Mouse (Mus musculus) mature B cell (primary cell): Measurements from ENCODE around the gene Tor1a.

Source experiments
- in situ Hi-C: fragments of 300-500 bp; cut with MboI; formaldehyde crosslinking; loops from 2 replicates; pipeline ENCODE4 v1.14.3; 2019

Tor1a gene

GRCm38 (mm10) chr2:30967352-30968327 lies at the start of gene Tor1a:
TSS of gene Tor1a (minus strand) at chr2:30967933.
- in situ Hi-C loops, result no loop called here

DNA sequence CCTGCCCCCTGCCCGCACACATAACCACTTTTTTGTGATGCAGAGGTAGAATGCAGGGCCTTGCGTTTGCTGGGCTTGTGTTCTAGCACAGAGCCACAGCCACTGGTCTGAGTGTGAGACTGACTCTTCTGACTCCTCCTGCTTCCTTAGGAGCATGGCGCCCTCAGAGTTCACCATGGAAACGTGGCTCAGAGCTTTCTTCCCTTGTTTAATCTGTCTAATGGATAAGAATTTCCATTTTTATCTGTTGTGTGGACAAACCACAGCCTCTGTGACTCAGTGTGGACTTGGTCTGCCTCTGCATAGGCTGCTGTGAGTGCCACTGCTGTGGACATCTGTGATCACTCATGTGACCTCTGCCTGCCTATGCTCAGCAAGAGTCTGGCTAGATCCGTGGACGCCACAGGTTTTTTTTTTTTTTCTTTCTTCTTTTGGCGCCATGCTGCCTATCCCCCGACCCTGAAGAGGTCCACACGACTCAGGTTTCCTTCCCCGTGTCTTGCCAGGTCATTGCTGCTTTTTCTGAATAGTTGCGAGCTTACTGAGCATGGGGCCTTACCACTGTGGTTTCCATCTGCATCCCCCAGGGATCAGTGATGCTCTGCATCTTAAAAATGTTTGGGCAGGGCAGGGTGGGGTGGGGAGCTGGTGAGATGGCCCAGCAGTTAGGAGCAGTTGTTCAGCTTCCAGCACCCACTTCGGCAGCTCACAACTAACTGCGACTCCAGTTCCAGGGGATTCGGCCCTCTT lies 45.8 kb upstream of the Tor1a start:
- in situ Hi-C loops, result no loop called here

- in situ Hi-C loops, result no loop called here
Observed at GRCm38 (mm10) chr2:31007208-31007607, 39.5 kb upstream of the Tor1a start.

- in situ Hi-C loops, result no loop called here
Observed at GRCm38 (mm10) chr2:31006434-31006833, 38.7 kb upstream of the Tor1a start.

DNA sequence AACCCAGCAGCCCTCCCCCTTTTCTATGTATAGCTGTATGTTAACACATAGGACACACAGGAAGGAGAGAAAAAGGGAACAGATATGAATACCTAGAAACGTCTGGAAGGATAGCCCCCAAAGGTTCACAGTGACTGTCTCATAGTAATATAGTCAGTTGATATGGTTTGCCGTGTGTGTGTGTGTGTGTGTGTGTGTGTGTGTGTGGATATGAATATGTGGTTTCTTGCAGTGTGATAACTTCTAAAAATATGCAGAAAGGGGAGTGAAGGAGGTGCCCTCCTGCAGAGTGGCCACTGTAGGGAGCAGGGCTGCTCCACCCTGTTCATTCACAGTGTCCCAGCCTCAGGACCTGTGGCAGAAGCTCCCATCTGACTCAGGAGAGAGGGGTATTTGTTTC lies 37.7 kb upstream of the Tor1a start:
- in situ Hi-C loops, result no loop called here

DNA sequence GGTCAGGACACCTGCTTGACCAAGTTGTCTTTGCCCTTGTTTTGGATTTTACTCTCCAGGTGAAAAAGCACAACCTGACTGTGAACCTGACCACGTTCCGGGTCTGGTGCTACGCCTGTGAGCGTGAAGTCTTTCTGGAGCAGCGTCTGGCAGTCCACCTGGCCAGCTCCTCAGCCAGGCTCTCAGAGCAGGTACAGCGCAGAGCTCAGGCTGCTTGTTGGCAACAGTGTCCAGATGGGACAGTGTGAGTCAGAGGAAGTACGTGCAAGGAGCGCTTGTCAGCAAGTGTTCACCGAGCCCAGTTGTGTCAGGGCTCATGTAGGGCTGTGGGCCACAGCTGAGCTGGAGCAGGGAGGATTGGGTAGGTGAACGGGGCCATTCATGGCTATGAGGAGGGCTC lies 35.1 kb upstream of the Tor1a start:
- in situ Hi-C loops, result no loop called here

GRCm38 (mm10) chr2:30998443-30999260 lies 30.9 kb upstream of the Tor1a start:
- in situ Hi-C loops, result no loop called here

DNA sequence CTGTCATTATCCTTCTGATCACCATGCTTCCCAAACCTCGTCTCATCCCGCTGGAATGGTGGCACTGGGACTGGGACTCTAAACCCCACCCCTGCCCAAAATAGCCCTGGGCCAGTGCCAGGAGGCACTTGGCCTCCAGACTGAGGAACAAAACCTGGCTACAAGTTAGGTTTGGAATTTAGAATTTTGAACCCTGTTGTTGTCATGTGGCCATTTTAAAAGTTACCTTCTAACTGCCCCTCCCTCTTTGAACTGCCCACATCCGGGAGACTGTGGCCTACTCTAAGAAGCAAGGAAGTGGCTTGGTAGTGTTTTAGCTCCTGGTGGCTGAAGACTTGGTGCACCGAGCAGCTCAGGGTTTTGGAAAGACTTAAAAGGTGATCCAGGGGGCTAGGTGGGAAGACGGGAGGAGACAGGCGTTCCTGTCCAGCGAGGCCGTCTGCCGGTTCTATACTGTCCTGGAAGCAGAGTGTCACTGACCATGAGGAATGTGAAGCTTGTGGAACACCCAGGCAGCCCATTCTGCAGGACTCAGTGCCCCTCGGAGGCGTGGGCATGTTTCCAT lies 27.8 kb upstream of the Tor1a start:
- in situ Hi-C loops, result no loop called here

- in situ Hi-C loops, result no loop called here
Observed at GRCm38 (mm10) chr2:30994853-30995252, 27.1 kb upstream of the Tor1a start.

GRCm38 (mm10) chr2:30990221-30990620 lies 22.5 kb upstream of the Tor1a start:
- in situ Hi-C loops, result no loop called here

DNA sequence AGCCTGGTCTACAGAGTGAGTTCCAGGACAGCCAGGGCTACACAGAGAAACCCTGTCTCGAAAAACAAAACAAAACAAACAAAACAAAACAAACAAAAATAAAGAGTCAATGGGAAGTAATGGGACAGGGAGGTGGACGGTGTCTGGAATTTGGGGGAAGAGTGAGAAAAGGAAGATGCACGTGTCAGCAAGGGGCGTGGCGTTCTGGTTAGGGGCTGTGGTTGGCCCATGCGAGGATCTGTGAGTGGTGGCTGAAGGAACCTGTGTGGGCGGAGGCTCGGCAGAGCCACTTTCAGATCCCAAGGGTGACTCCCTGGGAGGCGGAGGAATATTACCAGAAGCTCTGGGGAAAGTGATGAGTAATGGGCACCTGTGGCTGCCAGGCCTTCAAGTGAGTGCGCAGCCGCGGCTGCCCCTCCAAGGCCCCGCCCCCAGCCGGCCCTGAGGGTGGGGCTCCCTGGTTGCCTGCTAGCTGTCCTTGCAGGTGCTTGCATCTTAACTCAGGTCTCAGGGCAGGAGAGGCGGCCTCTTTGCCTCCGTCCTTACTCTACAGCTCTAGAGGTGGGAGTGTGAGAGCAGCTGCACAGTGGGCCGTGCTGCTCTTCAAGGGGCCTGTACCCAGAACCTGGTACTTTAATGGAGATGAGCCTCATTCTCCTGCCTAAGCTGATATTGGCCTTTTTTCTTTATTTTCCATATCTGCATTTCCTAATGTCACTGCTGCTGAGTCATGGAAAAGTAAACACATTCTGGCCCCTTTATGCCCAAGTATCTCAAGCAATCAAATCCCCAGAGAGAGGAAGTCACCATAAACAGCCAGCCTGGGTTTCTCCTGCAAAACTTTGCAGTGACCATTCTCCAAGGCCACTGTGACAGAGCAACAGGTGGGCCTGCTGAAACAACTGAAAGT lies 17.6 kb upstream of the Tor1a start:
- in situ Hi-C loops, result no loop called here

DNA sequence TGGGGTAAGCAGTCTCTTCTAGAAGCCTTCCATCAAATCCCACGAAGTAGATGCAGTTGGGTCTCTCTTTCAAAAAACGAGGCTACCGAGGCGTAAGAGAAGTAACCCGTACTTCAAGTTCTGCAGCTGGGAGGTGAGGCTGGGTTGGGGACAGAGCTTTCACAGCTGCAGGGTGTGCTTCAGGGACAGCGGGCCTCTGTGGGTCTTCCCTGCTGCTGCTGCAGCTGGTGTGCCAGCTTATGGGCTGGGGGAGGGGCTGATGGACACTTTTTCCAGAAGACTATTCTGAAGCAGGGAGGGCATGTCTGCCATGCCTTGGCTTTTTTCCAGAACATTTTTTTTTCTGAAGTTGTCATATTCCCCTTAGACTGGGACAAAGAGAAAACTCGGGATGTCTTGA lies 15.3 kb upstream of the Tor1a start:
- in situ Hi-C loops, result no loop called here

GRCm38 (mm10) chr2:30981790-30982513 lies 14.2 kb upstream of the Tor1a start, which contains the start of the genes BC005624 and Usp20:
TSS of gene BC005624 (minus strand) at chr2:30982201.
TSS of gene Usp20 (plus strand) at chr2:30982279.
- in situ Hi-C loops, result no loop called here

DNA sequence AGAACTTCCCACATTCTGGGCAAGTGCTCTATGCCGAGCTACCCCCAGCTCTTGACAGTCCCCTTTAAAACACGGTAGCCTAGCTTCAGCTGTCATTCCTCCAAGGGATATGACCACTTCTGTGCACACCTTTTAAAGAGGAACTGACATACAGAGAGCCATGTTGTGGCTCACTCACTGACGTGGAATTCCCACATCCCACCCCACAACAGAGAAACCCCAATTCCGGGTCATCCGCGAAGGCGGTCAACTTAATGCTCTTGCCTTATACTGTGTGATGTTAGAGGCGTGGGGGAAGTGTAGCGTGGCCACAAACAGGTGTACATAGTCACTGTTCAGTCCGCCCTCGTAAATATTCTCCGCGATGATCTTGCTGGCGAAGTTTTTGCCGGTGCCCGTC lies 907 bp downstream of the Tor1a start:
- in situ Hi-C loops, result no loop called here

- in situ Hi-C loops, result no loop called here
Observed at GRCm38 (mm10) chr2:30965627-30966026, 2.1 kb downstream of the Tor1a start.

- in situ Hi-C loops, result no loop called here
Observed at GRCm38 (mm10) chr2:30962570-30963254, 5.0 kb downstream of the Tor1a start.

GRCm38 (mm10) chr2:30959856-30960255 lies 7.9 kb downstream of the Tor1a start:
- in situ Hi-C loops, result no loop called here

DNA sequence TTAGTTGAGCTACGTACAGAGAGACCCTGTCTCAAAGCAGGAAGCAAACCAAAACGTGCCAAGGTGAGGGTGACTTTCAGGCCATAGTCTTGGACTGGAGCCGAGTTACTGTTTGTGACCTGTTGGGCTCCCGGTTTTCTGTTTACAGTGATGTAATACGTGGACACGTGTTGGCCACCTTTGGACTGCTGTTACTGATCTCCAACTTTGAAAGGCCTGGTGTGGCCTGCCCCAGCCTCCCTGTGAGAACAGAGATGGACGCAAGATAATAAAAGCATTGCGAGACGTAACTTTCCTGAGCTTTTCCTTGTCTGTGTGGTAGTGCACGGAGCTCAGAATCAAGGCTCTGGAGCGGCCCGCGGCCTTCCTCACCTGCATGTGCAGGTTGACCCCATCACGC lies 9.0 kb downstream of the Tor1a start:
- in situ Hi-C loops, result no loop called here

DNA sequence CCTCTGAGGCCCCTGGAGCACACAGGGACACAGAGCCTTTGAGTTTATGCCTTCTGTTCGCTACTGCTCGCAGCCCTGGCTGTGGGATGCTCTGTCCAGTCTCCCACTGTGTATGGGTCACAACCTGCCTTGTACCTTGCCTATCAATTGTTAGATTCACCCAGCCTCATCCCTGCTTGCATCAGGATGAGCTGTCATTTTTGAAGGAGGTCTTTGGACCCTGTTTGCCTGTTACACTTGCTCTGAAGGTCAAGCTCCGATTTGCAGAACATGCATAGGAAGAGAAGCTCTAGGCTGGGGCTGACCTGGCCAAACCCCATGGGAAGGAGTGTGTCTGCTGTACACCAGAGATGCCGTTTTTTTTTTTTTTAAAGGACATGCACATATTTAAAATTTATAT lies 10.2 kb downstream of the Tor1a start:
- in situ Hi-C loops, result no loop called here
